Mouse (Mus musculus) bone marrow, adult 2 months (tissue): Measurements from ENCODE around the gene Psmb1.

Source experiments
- CTCF ChIP-seq: fragments of 200-500 bp; IDR thresholded peaks from 2 replicates; pipeline ENCODE4 v1.5.1; 2011; ENCODE audit warnings: low read length, control low read depth; ENCODE audit not compliant: control insufficient read depth, insufficient read depth
- POLR2A ChIP-seq: fragments of 200-500 bp; IDR thresholded peaks from 2 replicates; pipeline ENCODE4 v1.6.1; 2011; ENCODE audit warnings: low read depth, mild to moderate bottlenecking, control low read depth, low read length, borderline replicate concordance; ENCODE audit not compliant: control insufficient read depth

GRCm38 (mm10) chr17:15449606-15450005, 49.9 kb downstream of the Psmb1 start:
- no peak for TF ChIP-seq POLR2A
- no peak for TF ChIP-seq CTCF
